Mouse (Mus musculus) urinary bladder, adult 2 months (tissue): Measurements from ENCODE around the gene Lxn. TPM values are rescaled to one million over a fixed set of nuclear protein-coding genes. Genes with fewer than 3 reads are reported as not detected.
A peak's percentile ranks its signal among the peaks of the same experiment; 100 is the strongest.

Source experiments
- DNase-seq: peaks from one replicate; pipeline ENCODE4 v3.0.0; 2022; ENCODE audit warnings: low spot score
- polyA plus RNA-seq: library from polyadenylated mRNA; depleted of rRNA; stranded (reverse); fragments of >200 nt; gene quantifications from 2 replicates; pipeline ENCODE4 v1.2.3, GENCODE M21; 2012; rRNA removed

The Lxn gene
- polyA plus RNA-seq, 1 experiment, result 34.4 TPM

GRCm38 (mm10) chr3:67462015-67462414, 1.7 kb downstream of the Lxn start:
- DNase-seq, result no peak

GRCm38 (mm10) chr3:67459881-67460280, 3.8 kb downstream of the Lxn start:
- DNase-seq, result no peak

GRCm38 (mm10) chr3:67450601-67451210, 13.0 kb downstream of the Lxn start:
- DNase-seq, result no peak

- DNase-seq, result no peak
Measured at GRCm38 (mm10) chr3:67449660-67450059, 14.1 kb downstream of the Lxn start.

GRCm38 (mm10) chr3:67447143-67447542, 16.6 kb downstream of the Lxn start:
- no peak for DNase-seq

- no peak for DNase-seq
Measured at GRCm38 (mm10) chr3:67434011-67434410, 29.7 kb downstream of the Lxn start.

DNA sequence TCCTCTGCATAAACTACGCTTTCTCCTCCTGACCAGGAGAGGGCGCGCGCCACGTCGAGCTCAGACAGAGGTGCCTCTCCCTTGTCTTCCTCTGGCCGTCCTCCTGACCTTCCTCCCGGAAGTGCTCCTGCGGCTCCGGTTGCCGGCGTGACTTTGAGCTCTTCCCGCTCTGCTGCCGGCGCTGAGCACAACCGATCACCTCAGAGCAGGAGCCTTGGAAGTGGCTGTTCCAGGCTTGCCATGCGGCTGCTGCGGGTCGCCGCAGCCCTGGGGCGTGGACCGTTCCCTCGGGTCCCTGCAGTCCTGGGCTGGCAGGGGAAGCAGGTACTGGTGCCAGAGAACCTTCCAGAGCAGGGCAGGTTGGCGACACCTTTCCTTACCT, 33.7 kb downstream of the Lxn start, which contains the start of gene Gfm1:
Gene Gfm1, plus strand, starts transcription at position 98 of the 382 bp plus-strand sequence.
- DNase-seq, result peak; percentile 78

GRCm38 (mm10) chr3:67429338-67429998, 34.3 kb downstream of the Lxn start:
- DNase-seq, result no peak

Other genes with a start within 250 kb of the Lxn start
- gene Mlf1, start 89.8 kb downstream of the Lxn start, polyA plus RNA-seq, result 0.92 and 0.97 TPM in 2 replicates
- not detected in 2 replicates for gene Gm17402, start 88.8 kb downstream of the Lxn start, polyA plus RNA-seq
- gene Gfm1, start 33.8 kb downstream of the Lxn start, polyA plus RNA-seq, result 28.5 and 28.8 TPM in 2 replicates
- gene Rarres1, start 51.6 kb upstream of the Lxn start, polyA plus RNA-seq, result 0.55 and 0.91 TPM in 2 replicates
- gene Mfsd1, start 118.8 kb upstream of the Lxn start, polyA plus RNA-seq, result 41.6 and 42.2 TPM in 2 replicates